Mouse (Mus musculus) lung, adult 2 months (tissue): ENCODE data around the gene Aig1. TPM values are rescaled to one million over a fixed set of nuclear protein-coding genes. Genes with fewer than 3 reads are reported as not detected.

Experiments
- DNase-seq: peaks from one replicate; pipeline ENCODE4 v3.0.0; 2022
- H3K4me1 ChIP-seq: fragments of 200-500 bp; 2 replicates; pipeline ENCODE4 v1.6.1; 2011; ENCODE audit warnings: low read length; ENCODE audit not compliant: control insufficient read depth, insufficient read depth
- H3K4me3 ChIP-seq: fragments of 200-500 bp; replicated peaks from 2 replicates; pipeline ENCODE3; 2011; ENCODE audit warnings: low read depth, mild to moderate bottlenecking, control low read depth, low read length; ENCODE audit errors: extremely low read depth
- CTCF ChIP-seq: fragments of 200-500 bp; IDR thresholded peaks from 2 replicates; pipeline ENCODE4 v1.5.1; 2011; ENCODE audit warnings: mild to moderate bottlenecking, low read length, control low read depth; ENCODE audit not compliant: insufficient read depth
- POLR2A ChIP-seq: fragments of 200-500 bp; IDR thresholded peaks from 2 replicates; pipeline ENCODE4 v1.6.1; 2011; ENCODE audit warnings: low read depth, mild to moderate bottlenecking, control low read depth, low read length, borderline replicate concordance; ENCODE audit errors: extremely low read depth
- WGBS: fragments of 180-500 bp; shearing (Covaris S2); methylation state at CpG from one replicate; pipeline ENCODE4 v1.1.7; 2018; 5-methylcytosine and 5-hydroxymethylcytosine counted together
- polyA plus RNA-seq: library from polyadenylated mRNA; depleted of rRNA; stranded (reverse); fragments of >200 nt; gene quantifications from 2 replicates; pipeline ENCODE4 v1.2.3, GENCODE M21; 2012

Gene Aig1
- polyA plus RNA-seq, 1 experiment, result 76.5 TPM

GRCm38 (mm10) chr10:13850071-13850470 lies 18.7 kb downstream of the Aig1 start:
- DNase-seq, result no peak
- WGBS, result 34% methylated on average over 3 of the region's 3 CpGs
- H3K4me3 ChIP-seq, result no peak overlapping the region
- peaks cover 2% of the 10 kb centered on the region; the same call in 1 of the 2 replicates for H3K4me1 ChIP-seq
- TF ChIP-seq POLR2A (no peak), CTCF (no peak)

DNA sequence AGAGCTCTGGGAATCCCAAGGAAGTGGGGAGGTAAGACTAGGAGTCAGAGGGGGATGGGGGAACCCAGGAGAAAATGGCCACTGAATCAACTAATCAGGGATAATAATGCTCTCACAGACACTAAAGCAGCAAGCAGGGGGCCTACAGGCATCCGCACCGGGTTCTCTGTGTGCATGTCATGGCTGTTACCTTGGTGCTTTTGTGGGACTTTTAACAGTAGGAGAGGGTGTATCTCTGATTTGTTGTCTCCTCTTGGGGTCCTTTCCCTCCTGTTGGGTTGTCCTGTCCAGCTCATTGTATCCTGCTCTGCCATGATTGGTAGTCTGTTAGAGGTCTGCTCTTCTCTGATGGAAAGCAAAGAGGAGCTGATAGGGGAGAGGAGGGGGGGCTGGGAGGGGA lies 19.6 kb downstream of the Aig1 start:
- WGBS, result 88% methylated on average over 2 of the region's 2 CpGs
- no peak overlapping the region for H3K4me3 ChIP-seq
- DNase-seq, result no peak
- no peaks in the 10 kb centered on the region; the same call in 1 of the 2 replicates for H3K4me1 ChIP-seq
- no peak for TF ChIP-seq CTCF
- TF ChIP-seq POLR2A, result no peak

GRCm38 (mm10) chr10:13844864-13845263 lies 23.9 kb downstream of the Aig1 start:
- DNase-seq, result no peak
- TF ChIP-seq CTCF (no peak), POLR2A (no peak)
- 81% methylated on average over 4 of the region's 4 CpGs for WGBS
- Histone ChIP-seq H3K4me3 (no peak overlapping the region), H3K4me1 (no peaks in the 10 kb centered on the region)

DNA sequence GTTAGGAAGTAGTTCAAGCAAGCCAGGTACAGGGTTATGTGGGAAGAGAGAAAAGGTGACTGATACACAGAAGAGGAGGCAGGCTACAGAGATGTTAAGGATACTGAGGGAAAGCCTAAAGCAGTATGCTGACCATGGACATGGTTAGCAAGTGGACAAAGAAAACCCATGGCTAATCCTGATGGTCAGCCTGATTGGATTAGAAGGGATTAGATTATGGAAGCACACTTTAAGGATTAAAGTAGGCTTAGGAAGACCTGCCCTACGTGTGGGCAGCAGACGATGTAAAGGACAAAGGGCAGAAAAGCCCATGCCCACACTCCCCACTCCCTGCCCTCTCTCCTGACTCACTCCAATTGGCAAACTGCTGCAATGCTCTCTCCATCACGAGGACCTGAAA lies 25.0 kb downstream of the Aig1 start:
- H3K4me3 ChIP-seq, result no peak overlapping the region
- no peak for DNase-seq
- no peak for TF ChIP-seq POLR2A
- no peak for TF ChIP-seq CTCF
- 77% methylated on average over 3 of the region's 3 CpGs for WGBS
- H3K4me1 ChIP-seq, result no peaks in the 10 kb centered on the region

DNA sequence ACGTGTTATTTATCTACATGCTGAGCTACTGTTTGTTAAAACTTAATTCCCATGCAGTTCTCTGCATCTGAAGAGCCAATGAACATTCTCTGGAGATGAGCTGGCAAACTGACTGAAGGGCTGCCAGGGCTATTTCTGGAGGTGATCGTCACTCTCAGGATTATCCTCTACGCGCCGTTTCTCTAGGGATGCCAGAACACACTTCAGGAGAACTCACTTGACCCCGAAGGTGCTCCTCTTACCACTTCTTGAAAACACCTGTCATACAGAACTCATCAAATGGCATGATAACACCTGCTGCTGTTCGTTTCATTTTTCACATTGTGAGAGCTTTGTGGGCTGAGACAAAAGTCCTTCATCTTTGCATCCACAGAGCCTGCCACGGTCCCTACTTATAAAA lies 25.9 kb downstream of the Aig1 start:
- no peak for DNase-seq
- Histone ChIP-seq H3K4me3 (no peak overlapping the region), H3K4me1 (no peaks in the 10 kb centered on the region)
- WGBS, result 47% methylated on average over 8 of the region's 8 CpGs
- TF ChIP-seq POLR2A (no peak), CTCF (no peak)

DNA sequence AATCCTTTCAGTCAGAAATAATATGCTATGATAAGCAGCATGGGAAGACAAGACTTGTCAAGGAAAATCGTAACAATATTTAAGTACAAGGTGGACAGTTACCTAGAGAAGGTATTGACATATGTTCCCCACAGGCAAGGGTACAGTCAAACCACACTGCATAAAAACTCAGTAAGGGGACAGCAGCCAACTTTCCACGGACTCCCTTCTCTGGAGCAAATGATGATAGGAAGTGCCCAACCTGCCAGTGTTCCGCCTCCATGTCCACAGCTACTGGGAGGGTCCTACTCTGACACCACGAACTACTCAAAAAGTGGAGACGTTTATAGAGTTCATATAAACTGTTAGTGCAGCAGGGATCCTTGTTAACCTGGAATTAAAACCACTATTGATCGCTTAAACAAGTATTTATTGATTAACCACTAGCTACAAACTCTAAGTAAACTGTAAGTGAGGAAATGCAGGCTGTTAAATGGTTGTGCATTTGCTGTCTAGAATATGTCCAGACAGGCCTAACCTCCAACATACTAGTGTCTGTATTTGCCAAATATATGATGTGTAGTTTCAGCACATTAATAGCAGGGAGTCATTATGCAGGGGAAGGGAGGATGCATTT lies 30.2 kb downstream of the Aig1 start:
- DNase-seq, result no peak
- TF ChIP-seq CTCF (no peak), POLR2A (no peak)
- Histone ChIP-seq H3K4me1 (no peaks in the 10 kb centered on the region), H3K4me3 (no peak overlapping the region)
- WGBS, result 72% methylated on average over 6 of the region's 6 CpGs

DNA sequence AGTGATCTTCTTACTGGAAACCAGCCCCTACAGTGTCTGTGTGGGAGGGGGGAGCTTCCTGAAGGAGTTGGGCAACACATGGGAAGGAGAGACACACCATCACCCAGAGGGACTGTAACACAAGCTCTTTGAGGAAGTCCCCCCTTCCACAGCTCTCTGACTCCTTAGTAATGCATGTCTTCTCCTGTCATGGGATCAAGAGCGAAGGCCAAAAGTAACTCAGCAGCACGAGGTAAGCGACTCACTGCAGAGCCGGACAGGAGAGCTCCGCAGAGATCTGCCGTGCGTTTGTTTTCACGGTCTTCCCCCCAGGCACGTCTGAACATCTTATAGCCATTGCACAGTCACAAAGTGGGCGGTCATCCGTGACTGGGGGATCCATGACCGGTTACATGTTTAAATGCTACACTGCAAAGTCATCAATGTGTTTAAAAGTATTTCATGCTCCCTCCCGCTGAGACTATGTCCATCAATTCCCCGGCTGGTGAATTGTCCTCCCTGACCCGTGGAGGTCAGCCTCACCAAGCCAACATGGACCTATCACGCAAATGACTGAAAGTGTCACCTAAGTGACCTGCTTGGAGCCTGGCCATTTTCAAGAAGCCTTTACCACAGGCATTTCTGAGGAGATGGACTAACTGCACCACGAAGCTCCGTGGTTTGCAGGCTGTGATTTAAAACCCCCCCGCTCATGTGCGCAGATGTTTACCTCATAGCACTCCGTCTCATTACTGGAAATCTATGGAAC lies 30.9 kb downstream of the Aig1 start:
- 88% methylated on average over 21 of the region's 21 CpGs for WGBS
- Histone ChIP-seq H3K4me3 (no peak overlapping the region), H3K4me1 (no peaks in the 10 kb centered on the region)
- DNase-seq, result no peak
- TF ChIP-seq POLR2A, result no peak
- no peak for TF ChIP-seq CTCF

GRCm38 (mm10) chr10:13836956-13837355 lies 31.8 kb downstream of the Aig1 start:
- Histone ChIP-seq H3K4me1 (no peaks in the 10 kb centered on the region; the same call in 1 of the 2 replicates), H3K4me3 (no peak overlapping the region)
- DNase-seq, result no peak
- TF ChIP-seq POLR2A (no peak), CTCF (no peak)
- WGBS, result 87% methylated on average over 9 of the region's 9 CpGs

GRCm38 (mm10) chr10:13835737-13836475 lies 32.9 kb downstream of the Aig1 start:
- no peak for DNase-seq
- TF ChIP-seq CTCF (no peak), POLR2A (no peak)
- no peaks in the 10 kb centered on the region; the same call in 1 of the 2 replicates for H3K4me1 ChIP-seq
- no peak overlapping the region for H3K4me3 ChIP-seq
- WGBS, result 83% methylated on average over 10 of the region's 10 CpGs
